Mouse (Mus musculus) kidney, adult 2 months (tissue): ENCODE results near the gene Thop1.

ENCODE experiments used
- CTCF ChIP-seq: fragments of 200-500 bp; conservative IDR thresholded peaks from 2 replicates; pipeline ENCODE4 v1.5.1; 2011; ENCODE audit warnings: low read depth, mild to moderate bottlenecking, control low read depth, low read length, moderate library complexity, mixed read lengths; ENCODE audit not compliant: insufficient read depth, insufficient read length
- POLR2A ChIP-seq: fragments of 200-500 bp; IDR thresholded peaks from one replicate; pipeline ENCODE4 v1.6.1; 2011; ENCODE audit warnings: low read depth, low read length, control low read depth

GRCm38 (mm10) chr10:81051133-81051532 is 18.7 kb upstream of the Thop1 start:
- TF ChIP-seq POLR2A (no peak), CTCF (no peak)
